Mouse (Mus musculus) embryonic facial prominence, embryonic 13.5 days (tissue): Measurements from ENCODE around the gene Amhr2. TPM values are rescaled to one million over a fixed set of nuclear protein-coding genes. Genes with fewer than 3 reads are reported as not detected.

ENCODE experiments used
- polyA plus RNA-seq: library from polyadenylated mRNA; unstranded; fragments of >200 nt; fragmentation: Nextera tagmentation; extraction: Ambion mirVana; gene quantifications from 2 replicates; pipeline ENCODE4 v1.2.1, GENCODE M21; 2015

Amhr2 gene
- polyA plus RNA-seq, 1 experiment from 2014 or later: not detected

Other genes with a start within 250 kb of the Amhr2 start
- 82.4 and 86.3 TPM in 2 replicates for gene Zfp740, start 242.1 kb upstream of the Amhr2 start, polyA plus RNA-seq
- 89.6 and 102 TPM in 2 replicates for gene Csad, start 240.6 kb upstream of the Amhr2 start, polyA plus RNA-seq
- 3.0 and 3.3 TPM in 2 replicates for gene Itgb7, start 213.4 kb upstream of the Amhr2 start, polyA plus RNA-seq
- gene Rarg, start 187.8 kb upstream of the Amhr2 start, polyA plus RNA-seq: 135 and 143 TPM in 2 replicates
- 1.9 and 2.3 TPM in 2 replicates for gene Gm9918, start 174.8 kb upstream of the Amhr2 start, polyA plus RNA-seq
- gene Mfsd5, start 165.9 kb upstream of the Amhr2 start, polyA plus RNA-seq: 60.3 and 67.3 TPM in 2 replicates
- gene Espl1, start 149.1 kb upstream of the Amhr2 start, polyA plus RNA-seq: 25.3 and 26.4 TPM in 2 replicates
- gene Pfdn5, start 119.3 kb upstream of the Amhr2 start, polyA plus RNA-seq: 458 and 502 TPM in 2 replicates
- gene Myg1, start 113.7 kb upstream of the Amhr2 start, polyA plus RNA-seq: 109 TPM in 2 replicates
- gene Aaas, start 94.6 kb upstream of the Amhr2 start, polyA plus RNA-seq: 72.9 and 80.6 TPM in 2 replicates
- gene Sp7, start 78.2 kb upstream of the Amhr2 start, polyA plus RNA-seq: 24.1 and 32.7 TPM in 2 replicates
- gene Sp1, start 39.2 kb upstream of the Amhr2 start, polyA plus RNA-seq: 12.3 and 14.1 TPM in 2 replicates
- gene Prr13, start 13.7 kb downstream of the Amhr2 start, polyA plus RNA-seq: 74.8 and 79.2 TPM in 2 replicates
- gene Pcbp2, start 25.2 kb downstream of the Amhr2 start, polyA plus RNA-seq: 262 and 269 TPM in 2 replicates
- 5.2 and 9.0 TPM in 2 replicates for gene Gm10337, start 58.4 kb downstream of the Amhr2 start, polyA plus RNA-seq
- gene Map3k12, start 71.7 kb downstream of the Amhr2 start, polyA plus RNA-seq: 24.1 and 25.2 TPM in 2 replicates
- 100 and 110 TPM in 2 replicates for gene Tarbp2, start 72.8 kb downstream of the Amhr2 start, polyA plus RNA-seq
- gene Npff, start 79.6 kb downstream of the Amhr2 start, polyA plus RNA-seq: 2.9 and 3.8 TPM in 2 replicates
- gene Gm28047, start 179.7 kb downstream of the Amhr2 start, polyA plus RNA-seq: not detected in 2 replicates
- 44.9 and 46.2 TPM in 2 replicates for gene Atf7, start 180.1 kb downstream of the Amhr2 start, polyA plus RNA-seq
- 52.6 and 56.3 TPM in 2 replicates for gene Atp5g2, start 227.0 kb downstream of the Amhr2 start, polyA plus RNA-seq